In the genomic region with DNA sequence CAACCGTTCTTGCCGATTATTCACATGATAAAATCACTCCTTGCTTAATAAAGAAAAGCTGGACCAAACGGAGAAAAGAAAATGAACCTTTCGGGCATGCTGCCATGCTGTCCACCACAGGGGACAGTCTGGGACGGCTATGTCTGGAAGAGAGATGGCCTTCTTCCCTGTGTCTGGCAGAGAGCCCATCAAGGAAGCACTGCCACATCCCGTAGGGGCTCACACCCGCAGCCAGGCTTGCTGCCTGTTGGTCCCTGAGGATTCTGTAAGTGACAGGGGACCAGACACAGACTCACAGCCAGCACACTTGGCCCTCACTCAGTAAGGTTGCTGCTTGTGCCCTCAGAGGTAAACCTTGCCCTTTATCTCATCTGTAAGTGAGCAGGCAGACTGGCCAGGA, we compare ENCODE assay signal across 13 mouse cellular contexts.
DNase-seq lines count a peak whose midpoint lies in the region; ATAC-seq lines count a peak whose summit lies in the region.
"Had no signal": no experiment of that assay in that cellular context is flagged by ENCODE, and none has a peak within 500 bp of the region (broad histone marks: within the 10 kb centered on the region; RNA-seq: fewer than 3 reads in every experiment).

No protein-coding gene starts in this region.

- no peak overlapping the region for H3K4me3 ChIP-seq in heart, embryonic 10.5 days
- H3K4me3 ChIP-seq in midbrain, embryonic 14.5 days (replicated peaks; ENCODE audit: low read depth, low read length) = no peak overlapping the region
- H3K4me3 ChIP-seq in midbrain, embryonic 11.5 days (ENCODE audit: low read depth, low read length) = no peak overlapping the region
- H3K4me3 ChIP-seq: embryonic facial prominence, embryonic 15.5 days; layer of hippocampus, adult 2 months; limb, embryonic 12.5 days; lung, embryonic 15.5 days had no signal

- H3K27ac ChIP-seq in heart, embryonic 10.5 days = peak overlapping the region; percentile 49; the same call in 1 of the 2 replicates
- H3K27ac ChIP-seq in midbrain, embryonic 14.5 days (replicated peaks; ENCODE audit: low read depth, low read length) = no peak overlapping the region
- H3K27ac ChIP-seq in midbrain, embryonic 11.5 days (ENCODE audit: low read depth, low read length) = no peak overlapping the region
- H3K27ac ChIP-seq: embryonic facial prominence, embryonic 15.5 days; layer of hippocampus, adult 2 months; limb, embryonic 12.5 days; lung, embryonic 15.5 days had no signal

- no peak for DNase-seq in heart, embryonic 10.5 days (ENCODE audit: low spot score)
- no peak for DNase-seq in heart, postnatal 36 days
- peak; percentile 5 for DNase-seq in midbrain, embryonic 14.5 days
- no peak for DNase-seq in midbrain, embryonic 11.5 days (ENCODE audit: low spot score, missing footprints)
- peak; percentile 44 for DNase-seq in cerebellum, adult 9-11 months
- peak; percentile 18 to 20 for DNase-seq in kidney, postnatal 4 days
- DNase-seq in spleen, postnatal 14 days (ENCODE audit: low spot score in 2 of 2) = no peak
- no peak for DNase-seq in B cell, adult 2 months

- no peak overlapping the region for H3K4me2 ChIP-seq in midbrain, embryonic 14.5 days (ENCODE audit: low read length)
- H3K4me2 ChIP-seq in midbrain, embryonic 11.5 days = no peak overlapping the region
- H3K4me2 ChIP-seq: embryonic facial prominence, embryonic 15.5 days; limb, embryonic 12.5 days; lung, embryonic 15.5 days had no signal

- intact Hi-C loops in heart, postnatal 36 days (cut with DNase I) = no loop called here

- no peak overlapping the region for H3K9ac ChIP-seq in midbrain, embryonic 14.5 days (replicated peaks; ENCODE audit: low read length)
- no peak overlapping the region for H3K9ac ChIP-seq in midbrain, embryonic 11.5 days (ENCODE audit: low read length)
- H3K9ac ChIP-seq: embryonic facial prominence, embryonic 15.5 days; limb, embryonic 12.5 days; lung, embryonic 15.5 days had no signal

- ATAC-seq in midbrain, embryonic 14.5 days (ENCODE audit: low FRiP score, low TSS enrichment) = no peak
- ATAC-seq in midbrain, embryonic 11.5 days (ENCODE audit: low FRiP score) = no peak
- ATAC-seq: midbrain, embryonic 16.5 days had no signal

- no peaks in the 10 kb centered on the region for H3K36me3 ChIP-seq in heart, embryonic 10.5 days
- H3K36me3 ChIP-seq in midbrain, embryonic 14.5 days (ENCODE audit: control insufficient read depth, insufficient read depth, low read length) = no peaks in the 10 kb centered on the region
- no peaks in the 10 kb centered on the region for H3K36me3 ChIP-seq in midbrain, embryonic 11.5 days (ENCODE audit: control insufficient read depth, insufficient read depth, low read length)
- H3K36me3 ChIP-seq: embryonic facial prominence, embryonic 15.5 days; limb, embryonic 12.5 days; lung, embryonic 15.5 days had no signal

- peaks cover 6% of the 10 kb centered on the region; the same call in 1 of the 2 replicates for H3K4me1 ChIP-seq in heart, embryonic 10.5 days
- no peaks in the 10 kb centered on the region for H3K4me1 ChIP-seq in midbrain, embryonic 14.5 days (ENCODE audit: control insufficient read depth, insufficient read depth, low read length)
- H3K4me1 ChIP-seq in midbrain, embryonic 11.5 days (ENCODE audit: control insufficient read depth, insufficient read depth, low read length) = no peaks in the 10 kb centered on the region
- H3K4me1 ChIP-seq: limb, embryonic 12.5 days had no signal

- WGBS in heart, embryonic 10.5 days = 66% methylated on average over 7 of the region's 7 CpGs
- WGBS in midbrain, embryonic 14.5 days = 79% methylated on average over 7 of the region's 7 CpGs
- 84% methylated on average over 7 of the region's 7 CpGs for WGBS in midbrain, embryonic 11.5 days

- 0 out of 2 replicates have a peak, but pooled peaks cover 3% of the 10 kb centered on the region for H3K27me3 ChIP-seq in heart, embryonic 10.5 days (ENCODE audit: insufficient read depth, poor library complexity, severe bottlenecking)
- H3K27me3 ChIP-seq in midbrain, embryonic 14.5 days (ENCODE audit: control insufficient read depth, insufficient read depth, low read length) = no peaks in the 10 kb centered on the region
- H3K27me3 ChIP-seq in midbrain, embryonic 11.5 days (ENCODE audit: control insufficient read depth, insufficient read depth, low read length) = no peaks in the 10 kb centered on the region; the same call in 1 of the 2 replicates
- H3K27me3 ChIP-seq: embryonic facial prominence, embryonic 15.5 days; limb, embryonic 12.5 days; lung, embryonic 15.5 days had no signal

- no peaks in the 10 kb centered on the region for H3K9me3 ChIP-seq in heart, embryonic 10.5 days
- no peaks in the 10 kb centered on the region for H3K9me3 ChIP-seq in midbrain, embryonic 14.5 days (ENCODE audit: control insufficient read depth, low read length)
- H3K9me3 ChIP-seq in midbrain, embryonic 11.5 days (ENCODE audit: control insufficient read depth, low read length) = no peaks in the 10 kb centered on the region
- H3K9me3 ChIP-seq: embryonic facial prominence, embryonic 15.5 days; limb, embryonic 12.5 days; lung, embryonic 15.5 days had no signal

Comparison
In these comparisons a context has a peak if more than half of its experiments do, and no peak if none do; other contexts are left out.
1. DNase-seq: peak in midbrain, embryonic 14.5 days (single experiment), cerebellum, adult 9-11 months (single experiment) and kidney, postnatal 4 days (2 of 2); none in heart, embryonic 10.5 days (single experiment), heart, postnatal 36 days (0 of 2), midbrain, embryonic 11.5 days (single experiment), spleen, postnatal 14 days (0 of 2) and B cell, adult 2 months (0 of 2).